Mouse (Mus musculus) heart, embryonic 14.5 days (tissue): ENCODE measurements around the gene Hoxd4. TPM values are rescaled to one million over a fixed set of nuclear protein-coding genes. Genes with fewer than 3 reads are reported as not detected.

Source experiments
- ATAC-seq: fragments of 200-750 bp; cut with Nextera tagmentation; 2 replicates; pipeline ENCODE4 v1.8.0; 2017; ENCODE audit warnings: low read depth, moderate TSS enrichment; ENCODE audit not compliant: insufficient number of reproducible peaks, insufficient read depth, low FRiP score
- H3K27ac ChIP-seq, 2 experiments: fragments of 200-500 bp in 1 of 2; fragments of 300-500 bp in 1 of 2; sonication (generic) in 1 of 2; replicated peaks in 1 of 2; 2 replicates each; pipeline ENCODE4 v1.5.1; 2012 to 2014; ENCODE audit warnings: low read depth in 2 of 2, low read length in 2 of 2, control low read depth in 1 of 2, mild to moderate bottlenecking in 1 of 2, mixed read lengths in 1 of 2; ENCODE audit not compliant: control insufficient read depth in 1 of 2, insufficient read depth in 1 of 2
- H3K27me3 ChIP-seq: fragments of 300-500 bp; sonication (generic); 2 replicates; pipeline ENCODE4 v1.6.1; 2014; ENCODE audit warnings: mild to moderate bottlenecking, low read length, control low read depth; ENCODE audit not compliant: control insufficient read depth, insufficient read depth
- H3K36me3 ChIP-seq: fragments of 300-500 bp; sonication (generic); 2 replicates; pipeline ENCODE4 v1.6.1; 2014; ENCODE audit warnings: mild to moderate bottlenecking, control low read depth, low read length, mixed read lengths; ENCODE audit not compliant: control insufficient read depth, insufficient read depth
- H3K4me1 ChIP-seq, 2 experiments: fragments of 200-500 bp in 1 of 2; fragments of 300-500 bp in 1 of 2; sonication (generic) in 1 of 2; 2 replicates each; pipeline ENCODE4 v1.6.1; 2012 to 2014; ENCODE audit warnings: low read length in 2 of 2, control low read depth in 1 of 2, mixed read lengths in 1 of 2; ENCODE audit not compliant: control insufficient read depth in 2 of 2, insufficient read depth in 2 of 2
- H3K4me2 ChIP-seq: fragments of 300-500 bp; sonication (generic); 2 replicates; pipeline ENCODE4 v1.6.1; 2014; ENCODE audit warnings: mild to moderate bottlenecking, low read length
- H3K4me3 ChIP-seq, 2 experiments: fragments of 200-500 bp in 1 of 2; fragments of 300-500 bp in 1 of 2; sonication (generic) in 1 of 2; 2 replicates each; pipeline ENCODE4 v1.5.1; 2012 to 2014; ENCODE audit warnings: low read length in 2 of 2, mild to moderate bottlenecking in 2 of 2, control low read depth in 1 of 2, low read depth in 1 of 2, moderate library complexity in 1 of 2; ENCODE audit not compliant: control insufficient read depth in 1 of 2, insufficient read depth in 1 of 2
- H3K9ac ChIP-seq: fragments of 300-500 bp; sonication (generic); 2 replicates; pipeline ENCODE4 v1.6.1; 2014; ENCODE audit warnings: mild to moderate bottlenecking, low read length
- H3K9me3 ChIP-seq: fragments of 300-500 bp; sonication (generic); 2 replicates; pipeline ENCODE4 v1.6.1; 2016; ENCODE audit warnings: low read length, control low read depth; ENCODE audit not compliant: control insufficient read depth
- WGBS: fragments of 180-500 bp; shearing (Covaris S2); extraction: QIAGEN DNeasy Blood & Tissue Kit; methylation state at CpG from one replicate; pipeline ENCODE4 v1.1.7; 2014; 5-methylcytosine and 5-hydroxymethylcytosine counted together
- polyA plus RNA-seq: library from polyadenylated mRNA; unstranded; fragments of >200 nt; fragmentation: Nextera tagmentation; extraction: Ambion mirVana; gene quantifications from 2 replicates; pipeline ENCODE4 v1.2.1, GENCODE M21; 2014

Hoxd4 gene
- polyA plus RNA-seq, 1 experiment from 2014 or later = 0.34 TPM

GRCm38 (mm10) chr2:74681594-74682531 is 29.9 kb upstream of the Hoxd4 start:
- peaks cover 0 to 14% of the 10 kb centered on the region in 2 experiments; a peak in 1 of 4 replicates for H3K4me1 ChIP-seq
- H3K4me2 ChIP-seq = peak overlapping the region; percentile 48
- H3K36me3 ChIP-seq = no peaks in the 10 kb centered on the region
- under 1% methylated on average over 77 of the region's 78 CpGs for WGBS
- no peaks in the 10 kb centered on the region for H3K9me3 ChIP-seq
- peaks cover 99% of the 10 kb centered on the region for H3K27me3 ChIP-seq
- no peak overlapping the region for H3K9ac ChIP-seq
- no peak overlapping the region for H3K27ac ChIP-seq
- no peak for ATAC-seq
- H3K4me3 ChIP-seq = peak overlapping the region in 1 of 2 experiments; percentile 25; a peak in 2 of 4 replicates

GRCm38 (mm10) chr2:74682796-74683195 is 28.9 kb upstream of the Hoxd4 start:
- WGBS = under 1% methylated on average over 41 of the region's 51 CpGs
- ATAC-seq = no peak
- peaks cover 99% of the 10 kb centered on the region for H3K27me3 ChIP-seq
- no peak overlapping the region for H3K9ac ChIP-seq
- no peaks in the 10 kb centered on the region for H3K9me3 ChIP-seq
- no peak overlapping the region for H3K27ac ChIP-seq
- peak overlapping the region; percentile 48 for H3K4me2 ChIP-seq
- H3K4me3 ChIP-seq = peak overlapping the region in 1 of 2 experiments; percentile 25; a peak in 2 of 4 replicates
- H3K4me1 ChIP-seq = peaks cover 0 to 14% of the 10 kb centered on the region in 2 experiments; a peak in 1 of 4 replicates
- no peaks in the 10 kb centered on the region for H3K36me3 ChIP-seq

GRCm38 (mm10) chr2:74683471-74683951 is 28.2 kb upstream of the Hoxd4 start:
- Histone ChIP-seq H3K4me1 (peaks cover 0 to 14% of the 10 kb centered on the region in 2 experiments; a peak in 1 of 4 replicates), H3K9ac (no peak overlapping the region), H3K27ac (no peak overlapping the region), H3K9me3 (no peaks in the 10 kb centered on the region), H3K36me3 (no peaks in the 10 kb centered on the region), H3K27me3 (peaks cover 99% of the 10 kb centered on the region), H3K4me2 (no peak overlapping the region), H3K4me3 (no peak overlapping the region)
- no peak for ATAC-seq
- 2% methylated on average over 18 of the region's 18 CpGs for WGBS

GRCm38 (mm10) chr2:74684106-74684505 is 27.6 kb upstream of the Hoxd4 start:
- WGBS = 3% methylated on average over 12 of the region's 12 CpGs
- no peaks in the 10 kb centered on the region for H3K36me3 ChIP-seq
- H3K4me1 ChIP-seq = peaks cover 0 to 14% of the 10 kb centered on the region in 2 experiments; a peak in 1 of 4 replicates
- no peak overlapping the region for H3K27ac ChIP-seq
- H3K9ac ChIP-seq = no peak overlapping the region
- H3K9me3 ChIP-seq = no peaks in the 10 kb centered on the region
- H3K27me3 ChIP-seq = peaks cover 99% of the 10 kb centered on the region
- H3K4me2 ChIP-seq = no peak overlapping the region
- H3K4me3 ChIP-seq = no peak overlapping the region
- ATAC-seq = no peak

- no peaks in the 10 kb centered on the region for H3K36me3 ChIP-seq
- 14% methylated on average over 4 of the region's 4 CpGs for WGBS
- H3K9ac ChIP-seq = no peak overlapping the region
These were observed 26.6 kb upstream of the Hoxd4 start for GRCm38 (mm10) chr2:74685059-74685603.

GRCm38 (mm10) chr2:74686301-74686987 is 25.3 kb upstream of the Hoxd4 start:
- no peaks in the 10 kb centered on the region for H3K36me3 ChIP-seq

More at GRCm38 (mm10) chr2:74685059-74685603, 26.6 kb upstream of the Hoxd4 start:
- Histone ChIP-seq H3K4me1 (peaks cover 0 to 9% of the 10 kb centered on the region in 2 experiments; a peak in 1 of 4 replicates), H3K27me3 (peaks cover 99% of the 10 kb centered on the region), H3K4me3 (no peak overlapping the region), H3K4me2 (no peak overlapping the region), H3K27ac (no peak overlapping the region), H3K9me3 (no peaks in the 10 kb centered on the region)
- ATAC-seq = no peak

More at GRCm38 (mm10) chr2:74686301-74686987, 25.3 kb upstream of the Hoxd4 start:
- peaks cover 98% of the 10 kb centered on the region for H3K27me3 ChIP-seq
- H3K4me1 ChIP-seq = peaks cover 0 to 9% of the 10 kb centered on the region in 2 experiments; a peak in 2 of 4 replicates
- no peak overlapping the region for H3K4me3 ChIP-seq
- H3K4me2 ChIP-seq = no peak overlapping the region
- 5% methylated on average over 17 of the region's 17 CpGs for WGBS
- ATAC-seq = no peak
- no peak overlapping the region for H3K9ac ChIP-seq
- H3K9me3 ChIP-seq = no peaks in the 10 kb centered on the region
- H3K27ac ChIP-seq = no peak overlapping the region
